Mouse (Mus musculus) E14TG2a.4 (cell line): Measurements from ENCODE around the gene Mapk9.

Source experiments
- H3K27me3 ChIP-seq: 2 replicates; pipeline ENCODE4 v1.6.1; 2014; ENCODE audit warnings: low read length, control low read depth; ENCODE audit not compliant: insufficient read depth
- H3K36me3 ChIP-seq: 2 replicates; pipeline ENCODE4 v1.6.1; 2014; ENCODE audit warnings: low read length, control low read depth; ENCODE audit not compliant: insufficient read depth
- H3K4me1 ChIP-seq: replicated peaks from 2 replicates; pipeline ENCODE4 v1.6.1; 2014; ENCODE audit warnings: low read depth, low read length, control low read depth
- H3K4me3 ChIP-seq: replicated peaks from 2 replicates; pipeline ENCODE4 v1.5.1; 2014; ENCODE audit warnings: mild to moderate bottlenecking, low read length
- H3K9me3 ChIP-seq: 2 replicates; pipeline ENCODE4 v1.6.1; 2014; ENCODE audit warnings: low read length, control low read depth
- CTCF ChIP-seq: conservative IDR thresholded peaks from 2 replicates; pipeline ENCODE4 v1.5.1; 2014; ENCODE audit warnings: low read length
- NANOG ChIP-seq: IDR thresholded peaks from 2 replicates; pipeline ENCODE4 v1.6.1; 2014; ENCODE audit warnings: borderline replicate concordance, low read length, mixed read lengths
- POU5F1 ChIP-seq: IDR thresholded peaks from 2 replicates; pipeline ENCODE4 v1.6.1; 2014; ENCODE audit warnings: low read length, borderline replicate concordance

The Mapk9 gene

DNA sequence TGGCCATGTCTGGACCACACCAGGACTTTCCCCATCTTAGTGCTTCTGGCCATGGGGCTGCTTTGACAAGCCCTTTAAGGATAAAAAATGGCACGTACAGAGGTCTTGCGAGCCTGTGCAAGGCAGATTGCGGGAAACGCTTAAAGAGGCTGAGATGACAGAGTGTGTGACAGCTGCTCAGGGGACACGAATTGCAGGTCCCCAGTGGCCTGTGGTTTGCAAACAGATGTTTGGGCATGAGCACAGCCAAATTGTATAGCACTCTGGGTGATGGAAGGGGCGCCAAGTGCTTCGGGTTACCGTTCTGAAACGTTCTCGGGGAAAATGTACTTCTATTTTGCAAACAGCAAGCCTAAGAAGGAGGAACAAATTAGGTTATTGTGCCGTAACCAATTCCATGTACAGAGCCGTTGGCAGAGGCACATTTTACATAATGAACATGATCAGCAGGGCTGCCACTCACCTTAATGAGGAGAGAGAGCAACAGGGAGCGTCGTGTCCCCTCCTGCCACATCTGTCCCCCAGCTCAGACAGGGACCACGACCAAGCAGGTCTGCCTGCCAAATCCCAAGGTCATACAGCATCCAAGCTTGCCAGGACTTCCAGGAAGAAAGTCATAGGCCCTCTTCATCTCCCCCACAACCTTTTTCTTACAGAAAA is 72.1 kb downstream of the Mapk9 start:
- Histone ChIP-seq H3K4me1 (no peaks in the 10 kb centered on the region), H3K36me3 (no peaks in the 10 kb centered on the region), H3K27me3 (no peaks in the 10 kb centered on the region), H3K9me3 (no peaks in the 10 kb centered on the region), H3K4me3 (no peak overlapping the region)
- TF ChIP-seq POU5F1 (no peak), CTCF (no peak), NANOG (no peak)

DNA sequence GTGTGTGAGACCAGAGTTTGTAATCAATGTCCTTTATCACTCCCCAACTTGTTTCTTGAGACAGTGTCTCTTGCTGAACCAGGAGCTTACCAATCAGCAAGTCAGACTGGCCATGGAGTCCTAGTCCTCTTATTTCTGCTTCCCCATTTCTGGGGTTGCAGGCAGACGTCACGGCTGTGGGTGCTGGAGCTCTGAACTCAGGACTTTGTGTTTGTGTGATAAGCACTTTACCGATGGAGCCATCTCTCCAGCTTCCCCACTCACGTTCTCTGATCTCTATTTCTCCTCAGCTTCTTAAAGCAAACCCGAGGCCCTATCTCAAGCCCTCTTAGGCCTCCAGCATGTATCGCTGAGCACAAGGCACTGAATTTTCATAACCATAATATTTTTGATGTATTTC is 72.8 kb downstream of the Mapk9 start:
- TF ChIP-seq CTCF (no peak), POU5F1 (no peak), NANOG (no peak)

DNA sequence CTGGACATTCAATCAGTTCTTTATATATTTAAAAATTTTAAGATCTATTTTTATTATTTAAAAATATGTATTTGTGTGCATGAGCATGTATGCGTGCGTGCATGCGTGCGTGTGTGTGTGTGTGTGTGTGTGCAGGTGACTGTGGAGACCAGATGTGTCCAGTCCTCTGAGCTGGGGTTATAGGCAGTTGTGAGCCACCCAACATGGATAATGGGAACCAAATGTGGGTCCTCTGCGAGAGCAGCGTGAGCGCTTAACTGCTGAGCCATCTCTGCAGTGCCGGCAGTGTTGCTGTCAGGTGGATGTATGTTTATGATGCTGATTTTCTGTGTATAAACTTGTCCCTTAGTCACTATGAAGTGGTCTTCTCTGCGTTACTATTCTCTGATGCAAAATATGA is 77.0 kb downstream of the Mapk9 start:
- H3K9me3 ChIP-seq: no peaks in the 10 kb centered on the region
- peaks cover 9% of the 10 kb centered on the region for H3K27me3 ChIP-seq
- H3K36me3 ChIP-seq: no peaks in the 10 kb centered on the region
- H3K4me1 ChIP-seq: peaks cover 4% of the 10 kb centered on the region; the same call in 1 of the 2 replicates
- no peak for TF ChIP-seq POU5F1
- TF ChIP-seq NANOG: no peak
- no peak for TF ChIP-seq CTCF
- H3K4me3 ChIP-seq: no peak overlapping the region

More for the DNA sequence above, 72.8 kb downstream of the Mapk9 start:
- Histone ChIP-seq H3K36me3 (no peaks in the 10 kb centered on the region), H3K4me1 (no peaks in the 10 kb centered on the region), H3K27me3 (no peaks in the 10 kb centered on the region), H3K4me3 (no peak overlapping the region), H3K9me3 (no peaks in the 10 kb centered on the region)

DNA sequence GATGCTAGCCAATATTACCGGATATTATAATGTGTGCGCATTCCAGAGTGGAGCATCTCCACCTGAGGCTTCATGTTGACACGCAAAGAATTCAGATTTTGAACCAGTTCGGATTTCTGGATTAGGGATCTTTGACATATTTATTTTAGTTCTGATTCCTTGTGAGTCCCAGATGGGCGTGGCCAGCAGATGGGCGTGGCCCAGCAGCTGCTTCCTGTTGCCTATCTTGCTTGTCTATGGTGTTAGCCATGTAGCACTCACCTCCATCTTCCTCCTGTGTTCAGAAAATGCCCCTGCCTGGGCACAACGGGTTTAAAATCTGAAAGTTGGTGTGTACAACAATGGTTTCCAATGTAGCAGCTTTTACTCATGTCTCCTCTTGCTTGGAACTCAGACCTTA is 79.6 kb downstream of the Mapk9 start:
- Histone ChIP-seq H3K27me3 (peaks cover 12% of the 10 kb centered on the region), H3K36me3 (no peaks in the 10 kb centered on the region), H3K9me3 (no peaks in the 10 kb centered on the region), H3K4me1 (peaks cover 4% of the 10 kb centered on the region; the same call in 1 of the 2 replicates), H3K4me3 (no peak overlapping the region)
- TF ChIP-seq NANOG (no peak), CTCF (no peak), POU5F1 (no peak)

DNA sequence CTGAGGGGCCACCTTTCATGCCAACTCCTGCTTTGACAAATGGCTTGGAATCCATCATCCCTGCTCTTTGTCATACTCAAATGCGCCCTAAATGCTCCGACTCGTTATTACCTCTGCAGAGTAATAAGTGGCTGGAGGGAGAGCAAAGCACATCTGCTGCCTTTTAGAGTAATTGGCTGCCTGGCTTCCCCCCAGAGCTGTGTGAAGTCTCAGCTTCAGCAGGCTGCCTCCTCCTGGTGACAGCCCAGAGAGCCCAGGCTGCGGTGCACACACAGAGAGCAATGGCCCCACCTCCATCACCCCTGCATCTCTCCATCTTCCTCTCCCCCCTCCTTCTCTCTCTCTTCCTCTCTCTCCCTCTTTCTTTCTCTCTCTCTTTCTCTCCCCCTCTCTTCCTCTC is 80.6 kb downstream of the Mapk9 start:
- TF ChIP-seq POU5F1 (no peak), NANOG (no peak), CTCF (no peak)
- peaks cover 4% of the 10 kb centered on the region; the same call in 1 of the 2 replicates for H3K4me1 ChIP-seq

DNA sequence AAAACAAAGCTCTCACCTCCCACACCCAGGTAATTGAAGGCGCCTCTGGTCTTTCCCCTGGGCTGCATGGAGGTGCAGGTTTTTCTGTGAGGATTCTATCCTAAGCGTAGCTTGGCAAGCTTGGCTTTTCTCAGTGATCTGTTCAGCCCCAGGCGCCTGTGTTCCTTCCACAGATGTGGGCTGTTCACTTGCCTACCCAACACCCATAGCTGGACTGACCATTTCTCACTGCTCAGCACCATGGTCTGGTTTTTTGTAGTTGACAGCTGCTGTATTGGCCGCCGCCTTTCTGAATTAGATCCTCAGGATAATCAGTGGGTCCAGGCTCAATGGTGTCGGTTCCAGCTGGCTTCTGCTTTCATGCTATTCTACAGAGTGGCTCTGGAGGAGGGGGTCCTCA is 81.1 kb downstream of the Mapk9 start:
- no peaks in the 10 kb centered on the region for H3K9me3 ChIP-seq
- H3K4me1 ChIP-seq: peaks cover 4% of the 10 kb centered on the region; the same call in 1 of the 2 replicates
- H3K27me3 ChIP-seq: peaks cover 12% of the 10 kb centered on the region
- no peak overlapping the region for H3K4me3 ChIP-seq
- H3K36me3 ChIP-seq: no peaks in the 10 kb centered on the region
- TF ChIP-seq NANOG (no peak), CTCF (no peak), POU5F1 (no peak)

More for the DNA sequence above, 80.6 kb downstream of the Mapk9 start:
- Histone ChIP-seq H3K27me3 (peaks cover 12% of the 10 kb centered on the region), H3K9me3 (no peaks in the 10 kb centered on the region), H3K4me3 (no peak overlapping the region), H3K36me3 (no peaks in the 10 kb centered on the region)

DNA sequence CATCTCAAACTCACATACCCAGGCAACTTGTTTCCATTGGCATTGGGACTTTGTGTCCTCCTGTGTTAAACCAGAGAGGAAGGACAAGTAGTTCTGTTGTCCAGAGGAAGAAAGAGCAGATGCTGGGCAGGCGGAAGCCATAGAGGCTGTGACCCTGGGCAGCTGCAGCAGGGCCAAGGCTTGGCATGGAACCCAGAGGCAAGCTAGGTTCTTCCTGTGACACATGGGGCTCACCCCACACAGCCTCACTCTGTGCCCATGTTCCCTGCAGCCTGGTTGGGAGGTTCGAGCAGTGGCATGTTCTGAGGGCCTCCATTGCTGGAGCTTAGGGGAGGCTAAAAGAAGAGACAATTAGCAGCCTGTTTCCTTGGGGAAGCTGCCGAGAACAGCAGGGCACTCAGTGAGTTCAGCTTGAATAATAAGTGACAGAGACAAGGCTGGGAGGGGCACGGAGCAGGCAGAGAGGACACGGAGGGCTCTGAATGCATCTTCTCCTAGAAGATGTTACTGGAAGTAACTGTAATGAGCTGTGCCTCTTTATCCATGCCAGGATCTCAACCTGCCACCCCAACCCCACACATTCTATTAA is 84.6 kb downstream of the Mapk9 start:
- peaks cover 4% of the 10 kb centered on the region; the same call in 1 of the 2 replicates for H3K4me1 ChIP-seq
- no peaks in the 10 kb centered on the region for H3K9me3 ChIP-seq
- no peak for TF ChIP-seq POU5F1
- peaks cover 16% of the 10 kb centered on the region for H3K27me3 ChIP-seq
- H3K4me3 ChIP-seq: no peak overlapping the region
- H3K36me3 ChIP-seq: no peaks in the 10 kb centered on the region

DNA sequence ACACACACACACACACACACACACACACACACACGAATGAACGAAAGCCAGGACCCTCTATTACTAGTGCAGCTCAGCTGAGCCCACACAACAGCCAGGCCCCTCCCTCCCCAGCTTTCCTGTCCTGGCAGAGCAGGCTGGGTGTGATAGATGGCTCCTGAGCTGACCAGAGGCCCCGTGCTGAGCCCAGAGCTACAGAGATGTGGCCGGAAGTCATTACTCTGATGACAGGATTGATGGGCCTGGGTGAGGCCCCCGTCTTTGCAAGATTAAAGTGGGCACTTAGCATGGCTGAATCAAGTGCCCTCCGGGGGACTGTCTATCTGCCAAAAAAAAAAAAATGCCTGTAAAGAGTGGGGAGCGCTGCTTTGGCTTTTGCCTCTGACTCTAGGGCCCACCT is 85.3 kb downstream of the Mapk9 start:
- TF ChIP-seq POU5F1: no peak
- no peak for TF ChIP-seq CTCF
- no peak for TF ChIP-seq NANOG
- no peaks in the 10 kb centered on the region for H3K9me3 ChIP-seq
- H3K4me3 ChIP-seq: no peak overlapping the region

More for the DNA sequence above, 85.3 kb downstream of the Mapk9 start:
- H3K27me3 ChIP-seq: peaks cover 15% of the 10 kb centered on the region
- no peaks in the 10 kb centered on the region for H3K36me3 ChIP-seq
- no peaks in the 10 kb centered on the region for H3K4me1 ChIP-seq
